Mouse (Mus musculus): ENCODE measurements at regions not wholly inside any gene's neighbourhood (a gene's known extent, or its start where the extent isn't known, plus 50 kb on each side); places are given as distances from the start of the nearest gene placed in this dataset.
A peak's percentile ranks its signal among the peaks of the same experiment; 100 is the strongest.

- no peak for DNase-seq
These were observed 58.9 kb downstream of the Olfr267 start for GRCm38 (mm10) chr4:58728641-58729040.

- DNase-seq: no peak
These were observed 61.1 kb downstream of the Olfr267 start for GRCm38 (mm10) chr4:58726424-58726823.

- DNase-seq: no peak
These were observed 64.7 kb downstream of the Olfr267 start for GRCm38 (mm10) chr4:58722772-58723171.

- no peak for DNase-seq
These were observed 66.8 kb downstream of the Olfr267 start for GRCm38 (mm10) chr4:58720682-58721081.

GRCm38 (mm10) chr4:58716426-58716825, 71.1 kb downstream of the Olfr267 start:
- no peak for DNase-seq

GRCm38 (mm10) chr4:58715846-58716245, 71.7 kb downstream of the Olfr267 start:
- no peak for DNase-seq

GRCm38 (mm10) chr4:58714221-58714620, 73.3 kb downstream of the Olfr267 start:
- no peak for DNase-seq

- DNase-seq: no peak
These were observed 74.6 kb downstream of the Olfr267 start for GRCm38 (mm10) chr4:58712875-58713274.

- no peak for DNase-seq
These were observed 75.3 kb downstream of the Olfr267 start for GRCm38 (mm10) chr4:58712166-58712565.

- DNase-seq: no peak
These were observed 88.2 kb downstream of the Olfr267 start for GRCm38 (mm10) chr4:58699236-58699798.

GRCm38 (mm10) chr4:58698828-58699227, 88.7 kb downstream of the Olfr267 start:
- peak; percentile 55 for DNase-seq

- no peak for DNase-seq
These were observed 90.8 kb downstream of the Olfr267 start for GRCm38 (mm10) chr4:58696684-58697083.

- DNase-seq: no peak
These were observed 92.2 kb downstream of the Olfr267 start for GRCm38 (mm10) chr4:58695281-58695680.

GRCm38 (mm10) chr4:58693018-58693417, 94.5 kb downstream of the Olfr267 start:
- DNase-seq: no peak

GRCm38 (mm10) chr4:58681926-58682325, 105.6 kb downstream of the Olfr267 start:
- no peak for DNase-seq

GRCm38 (mm10) chr4:58677701-58678385, 109.7 kb downstream of the Olfr267 start:
- no peak for DNase-seq

- DNase-seq: peak; percentile 71
These were observed 116.0 kb downstream of the Olfr267 start for GRCm38 (mm10) chr4:58671406-58672035.

- DNase-seq: no peak
These were observed 116.6 kb downstream of the Olfr267 start for GRCm38 (mm10) chr4:58670906-58671250.

- peak; percentile 13 for DNase-seq
These were observed 116.6 kb upstream of the Lpar1 start for GRCm38 (mm10) chr4:58670107-58670905.

- no peak for DNase-seq
These were observed 114.9 kb upstream of the Lpar1 start for GRCm38 (mm10) chr4:58668368-58669153.

GRCm38 (mm10) chr4:58663628-58664205, 110.0 kb upstream of the Lpar1 start:
- DNase-seq: no peak

GRCm38 (mm10) chr4:58661781-58662293, 108.1 kb upstream of the Lpar1 start:
- no peak for DNase-seq
